In the genomic region with DNA sequence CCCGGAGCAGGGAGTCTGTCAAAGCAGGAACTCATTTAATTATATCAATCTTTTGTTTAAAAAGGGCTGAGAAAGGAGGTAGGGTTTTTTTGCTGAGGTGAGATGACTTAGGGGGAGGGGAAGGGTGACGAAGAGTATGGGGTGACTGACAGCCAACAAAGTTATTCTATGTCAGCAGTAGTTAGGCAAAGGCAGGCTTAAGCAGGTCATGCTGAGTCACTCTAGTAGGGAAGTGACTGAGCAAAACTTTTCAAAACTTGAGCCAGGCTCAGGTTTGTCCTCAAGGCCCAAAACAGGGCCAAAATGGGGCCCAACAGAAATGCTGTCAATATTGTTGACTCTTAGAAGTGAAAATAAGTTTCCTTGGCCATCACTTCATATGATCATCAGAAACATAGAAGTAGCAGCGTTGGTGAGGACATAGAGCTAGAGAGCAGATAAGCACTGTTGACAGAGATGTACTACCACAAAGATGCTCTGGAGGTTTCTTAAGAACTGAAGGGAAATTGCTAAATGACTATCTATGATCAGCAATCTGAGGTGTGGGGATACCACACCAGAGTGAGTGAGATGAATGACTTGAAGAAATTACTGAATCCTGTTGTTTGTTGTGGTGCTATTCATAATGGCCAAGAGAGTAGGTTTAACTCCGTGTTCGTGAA, we compare ENCODE assay signal across 20 mouse cellular contexts.
"Had no signal": no experiment of that assay in that cellular context is flagged by ENCODE, and none has a peak within 500 bp of the region (broad histone marks: within the 10 kb centered on the region; RNA-seq: fewer than 3 reads in every experiment).

No protein-coding gene starts in this region.

- ATAC-seq: liver, postnatal 0 days; lung, postnatal 0 days; midbrain, embryonic 13.5 days; midbrain, embryonic 16.5 days had no signal

- H3K4me3 ChIP-seq: layer of hippocampus, adult 2 months; left cerebral cortex, adult 2 months; limb, embryonic 12.5 days; limb, embryonic 15.5 days; midbrain, embryonic 13.5 days; myocyte; neural tube, embryonic 13.5 days; stomach, embryonic 15.5 days had no signal

- DNase-seq: kidney, postnatal 25 days; layer of hippocampus, adult 9-11 months; layer of hippocampus, postnatal 36 days; left cerebral cortex, postnatal 4 days; liver, postnatal 0 days; lung, embryonic 14.5 days; retina, postnatal 1 day; right cerebral cortex, postnatal 25 days; spleen, adult 18-20 months; thymus, postnatal 25 days had no signal

- H3K9me3 ChIP-seq: limb, embryonic 12.5 days; limb, embryonic 15.5 days; midbrain, embryonic 13.5 days; neural tube, embryonic 13.5 days; stomach, embryonic 15.5 days had no signal

- H3K36me3 ChIP-seq: limb, embryonic 12.5 days; limb, embryonic 15.5 days; midbrain, embryonic 13.5 days; neural tube, embryonic 13.5 days; stomach, embryonic 15.5 days had no signal

- H3K4me1 ChIP-seq: limb, embryonic 15.5 days; midbrain, embryonic 13.5 days; neural tube, embryonic 13.5 days; stomach, embryonic 15.5 days had no signal

- H3K27me3 ChIP-seq: limb, embryonic 12.5 days; limb, embryonic 15.5 days; midbrain, embryonic 13.5 days; neural tube, embryonic 13.5 days; stomach, embryonic 15.5 days had no signal
